Mouse (Mus musculus) hindbrain, embryonic 13.5 days (tissue): ENCODE measurements around the gene Cdipt. TPM values are rescaled to one million over a fixed set of nuclear protein-coding genes. Genes with fewer than 3 reads are reported as not detected.

ENCODE experiments used
- ATAC-seq: fragments of 200-750 bp; cut with Nextera tagmentation; 2 replicates; pipeline ENCODE4 v1.8.0; 2017; ENCODE audit warnings: moderate TSS enrichment; ENCODE audit not compliant: low FRiP score
- H3K27ac ChIP-seq: fragments of 300-500 bp; sonication (generic); 2 replicates; pipeline ENCODE4 v1.5.1; 2015; ENCODE audit warnings: inconsistent platforms, mild to moderate bottlenecking, moderate library complexity
- H3K27me3 ChIP-seq: fragments of 300-500 bp; sonication (generic); 2 replicates; pipeline ENCODE4 v1.6.1; 2015; ENCODE audit warnings: mild to moderate bottlenecking, inconsistent platforms
- H3K36me3 ChIP-seq: fragments of 300-500 bp; sonication (generic); 2 replicates; pipeline ENCODE4 v1.6.1; 2015; ENCODE audit warnings: mild to moderate bottlenecking, inconsistent platforms
- H3K4me1 ChIP-seq: fragments of 300-500 bp; sonication (generic); replicated peaks from 2 replicates; pipeline ENCODE4 v1.6.1; 2015; ENCODE audit warnings: inconsistent platforms
- H3K4me2 ChIP-seq: fragments of 300-500 bp; sonication (generic); 2 replicates; pipeline ENCODE4 v1.6.1; 2015; ENCODE audit warnings: inconsistent platforms, mild to moderate bottlenecking, moderate library complexity
- H3K4me3 ChIP-seq: fragments of 300-500 bp; sonication (generic); 2 replicates; pipeline ENCODE4 v1.5.1; 2015; ENCODE audit warnings: mild to moderate bottlenecking, inconsistent platforms
- H3K9ac ChIP-seq: fragments of 300-500 bp; sonication (generic); 2 replicates; pipeline ENCODE4 v1.6.1; 2015; ENCODE audit warnings: mild to moderate bottlenecking, inconsistent platforms
- H3K9me3 ChIP-seq: fragments of 300-500 bp; sonication (generic); 2 replicates; pipeline ENCODE4 v1.6.1; 2016; ENCODE audit warnings: inconsistent platforms
- WGBS: fragments of 180-500 bp; shearing (Covaris S2); methylation state at CpG from one replicate; pipeline ENCODE4 v1.1.7; 2015; 5-methylcytosine and 5-hydroxymethylcytosine counted together
- polyA plus RNA-seq: library from polyadenylated mRNA; unstranded; fragments of >200 nt; fragmentation: Nextera tagmentation; extraction: Ambion mirVana; gene quantifications from 2 replicates; pipeline ENCODE4 v1.2.1, GENCODE M21; 2015

Gene Cdipt
- polyA plus RNA-seq, 1 experiment from 2014 or later, result 109 TPM

GRCm38 (mm10) chr7:127021563-127022527 is 46.1 kb downstream of the Cdipt start:
- no peak for ATAC-seq
- H3K4me1 ChIP-seq, result peaks cover 81% of the 10 kb centered on the region
- H3K4me3 ChIP-seq, result peak overlapping the region; percentile 54
- peak overlapping the region; percentile 98 for H3K4me2 ChIP-seq
- H3K9ac ChIP-seq, result peak overlapping the region; percentile 100
- no peaks in the 10 kb centered on the region for H3K9me3 ChIP-seq
- no peaks in the 10 kb centered on the region for H3K27me3 ChIP-seq
- H3K27ac ChIP-seq, result peak overlapping the region; percentile 100
- H3K36me3 ChIP-seq, result peaks cover 28% of the 10 kb centered on the region
- WGBS, result 38% methylated on average over 5 of the region's 5 CpGs

DNA sequence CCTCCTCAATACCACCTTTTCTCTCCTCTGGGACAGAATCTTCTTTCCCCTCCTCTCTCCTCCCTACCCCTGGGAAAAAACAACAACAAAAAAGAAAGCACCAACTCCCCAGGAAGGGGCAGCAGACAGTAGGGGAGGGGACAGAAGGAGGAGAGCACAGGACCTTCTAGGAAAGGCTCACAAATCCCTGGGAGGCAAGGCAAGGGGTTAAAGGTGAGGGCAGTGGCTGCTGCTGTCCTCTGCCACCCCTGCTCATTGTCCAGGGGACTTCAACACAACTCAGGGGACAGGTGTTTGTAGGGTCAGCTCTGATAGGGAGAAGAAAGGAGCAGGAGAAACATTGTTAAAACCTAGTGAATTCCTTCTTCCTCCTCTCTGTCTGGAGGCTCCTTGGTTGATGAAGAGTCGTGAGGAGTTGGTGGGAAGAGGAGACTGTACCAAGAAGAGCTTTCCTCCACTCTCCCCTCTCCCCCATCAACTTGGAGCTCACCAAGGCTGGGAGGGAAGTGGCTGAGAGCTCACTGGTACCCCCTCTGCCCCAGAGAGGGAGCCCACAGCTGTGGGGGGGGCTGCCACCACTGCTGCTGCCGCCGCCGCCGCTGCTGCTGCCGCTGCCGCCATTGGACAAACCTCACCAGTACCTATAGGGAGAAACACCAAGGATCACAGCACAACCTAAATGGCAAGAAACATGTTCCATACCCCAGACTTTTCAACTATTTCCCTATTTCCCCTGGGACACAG is 47.0 kb downstream of the Cdipt start:
- 74% methylated on average over 7 of the region's 7 CpGs for WGBS
- no peak for ATAC-seq
- H3K9ac ChIP-seq, result peak overlapping the region; percentile 100
- H3K27ac ChIP-seq, result peak overlapping the region; percentile 100
- H3K4me1 ChIP-seq, result peaks cover 80% of the 10 kb centered on the region
- peak overlapping the region; percentile 98 for H3K4me2 ChIP-seq
- no peaks in the 10 kb centered on the region for H3K9me3 ChIP-seq
- H3K27me3 ChIP-seq, result no peaks in the 10 kb centered on the region
- H3K4me3 ChIP-seq, result peak overlapping the region; percentile 96
- H3K36me3 ChIP-seq, result peaks cover 28% of the 10 kb centered on the region

DNA sequence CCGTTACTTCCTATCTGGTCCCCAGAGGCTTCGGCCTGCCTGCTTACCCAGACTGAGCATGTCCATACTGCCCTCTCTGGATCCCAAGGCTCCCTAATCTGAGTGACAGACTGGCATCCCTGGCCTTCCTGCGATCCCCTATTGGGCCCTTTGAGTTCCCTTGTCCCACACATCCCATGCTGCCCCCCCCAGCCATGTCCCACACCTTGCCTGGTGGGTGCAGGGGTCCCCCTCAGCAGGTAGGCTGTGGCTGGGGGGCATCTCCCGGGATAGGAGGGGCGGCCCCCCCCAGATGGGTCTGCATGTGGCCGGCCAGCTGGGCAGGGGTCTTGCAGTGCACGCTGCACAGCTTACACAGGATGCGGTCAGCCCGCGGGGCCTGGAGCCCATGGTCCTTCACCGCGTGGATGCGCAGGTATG is 47.6 kb downstream of the Cdipt start:
- Histone ChIP-seq H3K4me1 (peaks cover 80% of the 10 kb centered on the region), H3K4me3 (peak overlapping the region; percentile 96), H3K9me3 (no peaks in the 10 kb centered on the region), H3K36me3 (peaks cover 28% of the 10 kb centered on the region), H3K27me3 (no peaks in the 10 kb centered on the region), H3K27ac (peak overlapping the region; percentile 100), H3K9ac (peak overlapping the region; percentile 100), H3K4me2 (peak overlapping the region; percentile 98)
- 71% methylated on average over 12 of the region's 13 CpGs for WGBS
- ATAC-seq, result no peak

- no peak for ATAC-seq
- H3K4me2 ChIP-seq, result peak overlapping the region; percentile 98
- peak overlapping the region; percentile 100 for H3K9ac ChIP-seq
- H3K9me3 ChIP-seq, result no peaks in the 10 kb centered on the region
- peaks cover 28% of the 10 kb centered on the region for H3K36me3 ChIP-seq
- 24% methylated on average over 19 of the region's 19 CpGs for WGBS
- no peaks in the 10 kb centered on the region for H3K27me3 ChIP-seq
- peaks cover 74% of the 10 kb centered on the region for H3K4me1 ChIP-seq
- H3K4me3 ChIP-seq, result peak overlapping the region; percentile 96
- H3K27ac ChIP-seq, result peak overlapping the region; percentile 100
Observed at GRCm38 (mm10) chr7:127023896-127024690, 48.4 kb downstream of the Cdipt start.

DNA sequence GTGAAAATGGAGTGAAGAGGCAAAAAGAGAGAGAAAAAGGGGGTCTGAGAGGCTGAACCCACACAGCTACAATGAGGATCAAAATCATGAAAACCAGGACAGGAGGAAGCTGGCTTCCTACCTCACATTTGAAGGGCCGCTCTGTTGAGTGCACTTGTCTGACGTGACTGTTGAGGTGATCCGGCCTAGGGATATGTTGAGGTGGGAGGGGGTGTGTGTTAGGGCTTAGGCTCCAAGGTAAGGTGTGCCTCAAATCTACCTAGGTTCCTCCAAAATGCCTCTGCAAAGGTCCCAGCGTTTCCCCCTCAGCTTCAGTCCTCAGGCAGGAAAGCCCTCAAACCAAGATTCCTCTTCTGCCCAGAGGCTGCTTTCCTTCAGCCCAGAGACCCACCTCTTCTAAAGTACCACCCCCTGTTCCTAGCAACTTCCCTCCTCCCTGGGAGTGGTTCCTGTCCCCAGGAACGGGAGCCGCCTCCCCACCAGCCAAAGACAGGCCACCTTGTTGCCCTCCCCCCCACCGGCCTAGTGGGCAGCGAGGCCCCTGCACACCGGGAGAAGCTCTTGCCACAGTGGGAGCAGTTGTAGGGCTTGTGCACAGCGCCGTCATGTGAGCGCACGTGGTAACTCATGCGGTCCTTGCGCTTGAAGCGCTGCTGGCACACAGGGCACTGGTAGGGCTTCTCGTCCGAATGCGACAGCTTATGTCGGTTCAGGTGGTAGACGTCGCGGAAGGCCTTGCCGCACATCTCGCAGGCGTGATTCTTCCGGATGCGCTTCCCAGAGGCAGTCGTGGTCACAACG is 49.2 kb downstream of the Cdipt start:
- Histone ChIP-seq H3K9ac (peak overlapping the region; percentile 100), H3K4me1 (peaks cover 66% of the 10 kb centered on the region), H3K27ac (peak overlapping the region; percentile 100), H3K4me2 (peak overlapping the region; percentile 98), H3K9me3 (no peaks in the 10 kb centered on the region), H3K36me3 (peaks cover 28% of the 10 kb centered on the region), H3K27me3 (no peaks in the 10 kb centered on the region), H3K4me3 (peak overlapping the region; percentile 96)
- WGBS, result under 1% methylated on average over 30 of the region's 30 CpGs
- peak; percentile 46 for ATAC-seq

GRCm38 (mm10) chr7:127025556-127026160 is 49.9 kb downstream of the Cdipt start:
- Histone ChIP-seq H3K4me3 (peak overlapping the region; percentile 96), H3K36me3 (peaks cover 28% of the 10 kb centered on the region), H3K27ac (peak overlapping the region; percentile 100), H3K9me3 (no peaks in the 10 kb centered on the region), H3K4me1 (peaks cover 58% of the 10 kb centered on the region), H3K9ac (peak overlapping the region; percentile 100), H3K4me2 (peak overlapping the region; percentile 98), H3K27me3 (no peaks in the 10 kb centered on the region)
- under 1% methylated on average over 42 of the region's 65 CpGs for WGBS
- no peak for ATAC-seq

DNA sequence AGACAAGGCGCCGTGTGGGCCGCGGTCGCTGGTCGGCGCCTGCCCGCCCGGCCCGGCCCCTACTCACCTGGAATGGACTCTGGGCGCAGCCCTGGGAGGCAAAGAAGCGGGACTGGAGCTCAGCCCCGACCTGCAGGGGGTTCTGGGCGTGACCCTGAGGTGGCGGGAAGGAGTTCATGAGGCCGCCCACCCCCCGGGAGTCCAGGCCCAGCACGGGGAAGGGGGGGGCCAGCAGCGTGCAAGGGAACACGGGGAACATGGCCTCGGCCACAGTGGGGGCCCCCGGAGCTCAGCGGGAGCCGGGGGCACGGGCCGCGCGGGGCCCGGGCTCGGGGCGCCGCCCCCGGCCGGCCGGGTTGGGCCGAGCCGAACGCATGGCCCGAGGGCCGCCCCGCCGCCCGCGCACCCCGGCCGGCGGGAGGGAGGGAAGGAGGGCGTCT is 50.5 kb downstream of the Cdipt start:
- Histone ChIP-seq H3K27ac (peak overlapping the region; percentile 100), H3K4me1 (peaks cover 53% of the 10 kb centered on the region), H3K36me3 (peaks cover 28% of the 10 kb centered on the region), H3K4me3 (peak overlapping the region; percentile 96), H3K27me3 (no peaks in the 10 kb centered on the region), H3K4me2 (peak overlapping the region; percentile 98), H3K9me3 (no peaks in the 10 kb centered on the region), H3K9ac (peak overlapping the region; percentile 100)
- 0% methylated on average over 10 of the region's 48 CpGs for WGBS
- no peak for ATAC-seq

- peak overlapping the region; percentile 100 for H3K27ac ChIP-seq
- H3K27me3 ChIP-seq, result no peaks in the 10 kb centered on the region
- H3K4me2 ChIP-seq, result peak overlapping the region; percentile 98
- H3K9me3 ChIP-seq, result no peaks in the 10 kb centered on the region
- peaks cover 49% of the 10 kb centered on the region for H3K4me1 ChIP-seq
- H3K4me3 ChIP-seq, result peak overlapping the region; percentile 96
- H3K36me3 ChIP-seq, result peaks cover 28% of the 10 kb centered on the region
- no CpG with 5 or more reads among the region's 48 CpGs for WGBS
- H3K9ac ChIP-seq, result peak overlapping the region; percentile 100
- ATAC-seq, result no peak
Observed at GRCm38 (mm10) chr7:127026616-127026983, 50.9 kb downstream of the Cdipt start.

DNA sequence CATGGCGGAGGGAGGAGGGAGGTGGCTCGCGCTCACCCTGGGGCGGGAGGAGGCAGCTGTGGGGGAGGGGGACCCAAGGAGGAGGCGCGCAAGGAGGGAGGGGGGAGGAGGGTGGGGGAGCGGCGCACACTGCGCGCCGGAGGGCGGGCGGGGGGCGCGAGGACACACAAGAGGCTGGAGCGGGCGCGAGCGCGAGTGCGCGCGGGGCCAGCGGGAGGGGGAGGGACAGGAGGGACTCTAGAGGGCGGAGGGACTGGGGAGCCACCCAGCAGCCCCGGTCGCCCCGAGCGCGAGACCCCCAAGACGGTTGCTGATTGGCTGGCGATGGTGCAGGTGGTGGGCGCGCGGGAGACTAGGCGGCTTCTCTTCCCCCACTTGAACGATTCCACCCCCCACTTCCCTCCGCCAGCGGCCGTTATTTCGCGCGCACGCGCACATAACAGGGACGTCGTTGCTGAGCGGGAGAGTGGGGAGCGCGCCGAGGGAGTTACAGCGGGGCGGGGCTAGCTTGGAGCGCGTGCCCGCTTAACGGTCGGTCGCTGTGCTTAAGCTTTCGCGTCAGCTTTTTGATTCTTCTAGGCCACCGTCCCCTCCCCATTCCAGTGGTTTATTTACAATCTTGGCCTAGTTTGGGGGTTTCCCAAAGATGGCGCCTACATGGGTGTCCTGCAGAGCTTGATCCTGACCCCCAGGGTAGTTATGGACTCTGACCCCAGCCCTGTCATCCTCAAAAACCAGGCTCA is 51.4 kb downstream of the Cdipt start, which contains the start of gene Maz:
Maz (minus strand) TSS at position 54 of the 743 bp plus-strand sequence.
- peak within 1 kb of the TSS; percentile 100 for H3K9ac ChIP-seq
- peak within 1 kb of the TSS; percentile 100 for H3K27ac ChIP-seq
- H3K9me3 ChIP-seq, result no peaks in the 10 kb centered on the region
- H3K27me3 ChIP-seq, result no peaks in the 10 kb centered on the region
- peak within 1 kb of the TSS; percentile 98 for H3K4me2 ChIP-seq
- peaks cover 44% of the 10 kb centered on the region for H3K4me1 ChIP-seq
- peak within 1 kb of the TSS; percentile 96 for H3K4me3 ChIP-seq
- peaks cover 23% of the 10 kb centered on the region for H3K36me3 ChIP-seq
- ATAC-seq, result peak; percentile 91
- under 1% methylated on average over 47 of the region's 63 CpGs for WGBS

GRCm38 (mm10) chr7:127027885-127028284 is 52.2 kb downstream of the Cdipt start:
- peak overlapping the region; percentile 74 for H3K9ac ChIP-seq
- H3K27ac ChIP-seq, result peak overlapping the region; percentile 100
- 61% methylated on average over 8 of the region's 8 CpGs for WGBS
- peak overlapping the region; percentile 68 for H3K4me2 ChIP-seq
- no peaks in the 10 kb centered on the region for H3K9me3 ChIP-seq
- H3K36me3 ChIP-seq, result peaks cover 20% of the 10 kb centered on the region
- H3K27me3 ChIP-seq, result no peaks in the 10 kb centered on the region
- H3K4me3 ChIP-seq, result peak overlapping the region; percentile 96
- ATAC-seq, result peak; percentile 11; the same call in 1 of the 2 replicates
- peaks cover 36% of the 10 kb centered on the region for H3K4me1 ChIP-seq
